In the genomic region with DNA sequence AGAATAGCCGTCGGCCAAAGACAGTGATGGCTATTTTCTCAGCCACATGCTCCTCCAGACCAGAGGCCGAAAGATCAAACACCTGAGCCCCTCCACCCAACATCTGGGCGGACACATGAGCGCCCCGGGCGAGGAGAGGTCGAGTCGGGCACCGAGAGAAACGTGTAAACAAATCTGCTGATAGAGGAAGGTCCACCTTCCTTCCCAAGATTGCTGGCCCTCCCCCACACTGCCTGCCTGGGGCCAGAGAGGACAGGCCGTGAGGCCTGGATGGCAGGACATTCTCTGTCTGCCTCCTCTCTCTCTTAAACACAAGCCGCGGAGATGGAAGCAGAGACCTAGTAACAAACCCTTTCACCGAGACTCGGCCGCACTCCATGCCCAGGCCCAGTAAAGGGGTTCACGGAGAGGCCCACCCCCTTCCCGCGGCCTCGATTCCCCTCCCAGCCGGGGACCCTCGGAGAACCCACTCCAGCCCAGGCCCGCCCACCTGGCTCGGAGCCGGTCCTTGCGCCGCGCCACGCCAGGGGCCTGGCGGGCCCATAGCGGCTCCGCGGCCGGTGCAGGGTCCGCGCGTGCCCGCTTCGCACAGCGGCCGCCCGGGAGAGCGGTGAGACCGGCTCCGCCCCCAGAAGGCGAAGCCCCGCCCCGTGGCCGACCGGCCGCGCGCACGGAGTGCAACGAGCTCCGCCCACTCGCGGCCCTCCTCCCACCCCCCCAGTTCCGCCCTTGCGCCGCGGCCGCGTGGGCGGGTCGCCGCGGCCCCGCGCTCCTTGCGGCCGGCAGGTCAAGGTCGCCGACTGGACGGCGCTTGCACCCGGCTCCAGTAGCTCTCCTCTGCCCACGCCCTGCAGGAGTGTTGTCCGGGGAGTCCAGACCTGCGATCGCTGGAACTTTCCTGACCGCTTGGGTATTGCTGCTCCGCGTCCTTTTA, we compare ENCODE assay signal across 8 mouse cellular contexts. TPM values are rescaled to one million over a fixed set of nuclear protein-coding genes. Genes with fewer than 3 reads are reported as not detected.
DNase-seq lines count a peak whose midpoint lies in the region; ATAC-seq lines count a peak whose summit lies in the region.

No protein-coding gene starts in this region.

- peak overlapping the region; percentile 68 for H3K4me3 ChIP-seq in intestine, embryonic 14.5 days (ENCODE audit: low read depth, low read length)

- no peaks in the 10 kb centered on the region for H3K9me3 ChIP-seq in intestine, embryonic 14.5 days (ENCODE audit: control insufficient read depth, low read length)

- H3K9ac ChIP-seq in intestine, embryonic 14.5 days (ENCODE audit: low read length) = peak overlapping the region; percentile 83

- ATAC-seq in intestine, embryonic 14.5 days (replicated peaks; ENCODE audit: low FRiP score, low TSS enrichment, low read depth) = peak; percentile 59

- peaks cover 19% of the 10 kb centered on the region for H3K4me1 ChIP-seq in intestine, embryonic 14.5 days (replicated peaks; ENCODE audit: control insufficient read depth, insufficient read depth, low read length)

- H3K27me3 ChIP-seq in intestine, embryonic 14.5 days (replicated peaks; ENCODE audit: control insufficient read depth, insufficient read depth, low read length) = 0 out of 2 replicates have a peak, but pooled peaks cover 2% of the 10 kb centered on the region

- peaks cover 31% of the 10 kb centered on the region for H3K36me3 ChIP-seq in intestine, embryonic 14.5 days (ENCODE audit: control insufficient read depth, insufficient read depth, low read length)

- H3K27ac ChIP-seq in intestine, embryonic 14.5 days (ENCODE audit: low read depth) = peak overlapping the region; percentile 92

- peak overlapping the region; percentile 97 for H3K4me2 ChIP-seq in intestine, embryonic 14.5 days (ENCODE audit: low read length)

- peak; percentile 97 for DNase-seq in adrenal gland, adult 2 months
- peak; percentile 92 for DNase-seq in embryo, embryonic 10.5 days (ENCODE audit: low spot score)
- DNase-seq in gastrocnemius, postnatal 14 days = peak; percentile 95
- peak; percentile 94 for DNase-seq in intestine, embryonic 14.5 days (ENCODE audit: low spot score)
- DNase-seq in left cerebral cortex, postnatal 36 days (ENCODE audit: low spot score in 2 of 2) = peak; percentile 86 to 92
- peak; percentile 94 for DNase-seq in mesoderm, embryonic 11.5 days (ENCODE audit: low read depth, low spot score)
- peak; percentile 92 for DNase-seq in right cerebral cortex, postnatal 25 days
- peak; percentile 84 to 90 for DNase-seq in urinary bladder, postnatal 36 days (ENCODE audit: low spot score in 2 of 2)

- WGBS in intestine, embryonic 14.5 days = under 1% methylated on average over 84 of the region's 85 CpGs

- intact Hi-C loops in gastrocnemius, postnatal 14 days (cut with DNase I; ENCODE audit: low total_unique reads) = no loop called here
- intact Hi-C loops in left cerebral cortex, postnatal 36 days (cut with DNase I) = loop anchor here (2.0 to 5.0 kb wide), 2 partner anchors 98 to 110 kb away; a partner anchor contains a TSS

RNA-seq across cellular contexts. Expression of a gene that starts 0.6 kb away (rescaled TPM):
- 100 to 1,000 TPM; 504 to 683 TPM for total RNA-seq in adrenal gland, adult 2 months (2021)
- 1,025 and 1,107 TPM in 2 replicates for polyA plus RNA-seq in adrenal gland, adult 2 months (2012; rRNA removed)
- total RNA-seq in gastrocnemius, postnatal 14 days (2021) = 10 to 100 TPM; 46.6 to 48.9 TPM
- 281 and 296 TPM in 2 replicates for polyA plus RNA-seq in intestine, embryonic 14.5 days (2014; fragmentation: Nextera tagmentation; extraction: Ambion mirVana)
- 10 to 100 TPM; 56.7 to 64.8 TPM for total RNA-seq in left cerebral cortex, postnatal 36 days (2021)

RNA-seq across cellular contexts. Expression of a gene that starts 14.0 kb away (rescaled TPM):
- 10 to 100 TPM; 36.8 to 51.7 TPM for total RNA-seq in adrenal gland, adult 2 months (2021)
- 46.3 and 77.5 TPM in 2 replicates for polyA plus RNA-seq in adrenal gland, adult 2 months (2012; rRNA removed)
- total RNA-seq in gastrocnemius, postnatal 14 days (2021) = under 1 TPM; 0.66 to 0.90 TPM
- polyA plus RNA-seq in intestine, embryonic 14.5 days (2014; fragmentation: Nextera tagmentation; extraction: Ambion mirVana) = 7.6 and 10.0 TPM in 2 replicates
- total RNA-seq in left cerebral cortex, postnatal 36 days (2021) = 100 to 1,000 TPM; 469 to 527 TPM

RNA-seq across cellular contexts. Expression of a gene that starts 22.9 kb away (rescaled TPM):
- total RNA-seq in adrenal gland, adult 2 months (2021) = 100 to 1,000 TPM; 165 to 211 TPM
- polyA plus RNA-seq in adrenal gland, adult 2 months (2012; rRNA removed) = 251 and 310 TPM in 2 replicates
- 10 to 100 TPM; 57.2 to 63.7 TPM for total RNA-seq in gastrocnemius, postnatal 14 days (2021)
- polyA plus RNA-seq in intestine, embryonic 14.5 days (2014; fragmentation: Nextera tagmentation; extraction: Ambion mirVana) = 115 and 116 TPM in 2 replicates
- total RNA-seq in left cerebral cortex, postnatal 36 days (2021) = 10 to 100 TPM; 58.3 to 60.1 TPM

RNA-seq across cellular contexts. Expression of a gene that starts 40.3 kb away (rescaled TPM):
- total RNA-seq in adrenal gland, adult 2 months (2021) = 1 to 10 TPM; 2.8 to 8.3 TPM
- 18.1 and 22.9 TPM in 2 replicates for polyA plus RNA-seq in adrenal gland, adult 2 months (2012; rRNA removed)
- 1 to 10 TPM; 6.2 to 7.3 TPM for total RNA-seq in gastrocnemius, postnatal 14 days (2021)
- 4.5 and 4.7 TPM in 2 replicates for polyA plus RNA-seq in intestine, embryonic 14.5 days (2014; fragmentation: Nextera tagmentation; extraction: Ambion mirVana)
- total RNA-seq in left cerebral cortex, postnatal 36 days (2021) = 100 to 1,000 TPM; 116 to 117 TPM

RNA-seq across cellular contexts. Expression of a gene that starts 41.2 kb away (rescaled TPM):
- under 1 TPM; 0.35 to 0.49 TPM for total RNA-seq in adrenal gland, adult 2 months (2021)
- 0.02 TPM in 1 of 2 replicates, not detected in the other for polyA plus RNA-seq in adrenal gland, adult 2 months (2012; rRNA removed)
- total RNA-seq in gastrocnemius, postnatal 14 days (2021) = 1 to 10 TPM in 1 of 2 experiments, under 1 TPM in 1; 0.59 to 1.5 TPM
- polyA plus RNA-seq in intestine, embryonic 14.5 days (2014; fragmentation: Nextera tagmentation; extraction: Ambion mirVana) = 1.8 and 2.8 TPM in 2 replicates
- under 1 TPM; 0.39 to 0.50 TPM for total RNA-seq in left cerebral cortex, postnatal 36 days (2021)

Comparison
In these comparisons a context has a peak if more than half of its experiments do, and no peak if none do; other contexts are left out.
1. Peak in every context shown above with its lines: DNase-seq, ATAC-seq, H3K4me3 ChIP-seq and H3K27ac ChIP-seq.
2. RNA of a gene that starts 0.6 kb away (total RNA-seq): 504 to 683 TPM in adrenal gland, adult 2 months; 56.7 to 64.8 TPM in left cerebral cortex, postnatal 36 days and 46.6 to 48.9 TPM in gastrocnemius, postnatal 14 days; every median in the first group is over 4 times any median in the second.
3. RNA of a gene that starts 14.0 kb away (total RNA-seq): 469 to 527 TPM in left cerebral cortex, postnatal 36 days and 36.8 to 51.7 TPM in adrenal gland, adult 2 months; 0.66 to 0.90 TPM in gastrocnemius, postnatal 14 days; every median in the first group is over 10 times any median in the second.